Mouse (Mus musculus): ENCODE measurements at regions not wholly inside any gene's neighbourhood (a gene's known extent, or its start where the extent isn't known, plus 50 kb on each side); places are given as distances from the start of the nearest gene placed in this dataset.

DNA sequence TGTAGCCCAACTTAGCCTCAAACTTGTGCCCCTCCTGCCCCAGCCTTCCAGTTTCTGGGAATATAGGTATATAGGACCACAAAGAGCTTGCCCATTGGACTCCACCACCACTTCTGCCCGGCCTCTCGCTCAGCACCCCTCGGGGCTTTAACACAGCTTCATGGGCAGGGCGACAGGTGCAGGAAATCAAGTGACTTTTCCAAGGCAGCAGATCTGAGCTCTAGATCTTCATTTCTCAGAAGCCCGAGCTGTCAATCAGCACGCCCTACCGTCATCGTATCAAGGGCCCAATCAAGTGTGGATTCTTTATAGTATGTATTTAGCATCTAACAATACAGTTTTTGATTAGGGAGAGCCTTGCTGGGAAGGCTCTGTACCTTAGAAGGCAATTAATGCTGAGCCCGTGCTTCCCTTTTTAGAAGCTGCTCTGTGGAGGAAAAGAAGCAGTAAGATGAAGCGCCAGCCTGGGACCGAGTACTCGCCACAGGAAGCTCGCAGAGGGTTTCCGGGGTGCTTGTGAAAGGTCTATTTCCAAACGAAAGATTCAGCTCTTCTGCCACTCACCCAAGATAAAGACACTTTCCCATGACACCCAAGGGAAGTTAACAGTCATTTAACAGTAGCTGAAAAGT, 56.9 kb upstream of the E2f3 start:
- DNase-seq (ENCODE audit: low spot score in 2 of 2): peak; percentile 15 to 25

DNA sequence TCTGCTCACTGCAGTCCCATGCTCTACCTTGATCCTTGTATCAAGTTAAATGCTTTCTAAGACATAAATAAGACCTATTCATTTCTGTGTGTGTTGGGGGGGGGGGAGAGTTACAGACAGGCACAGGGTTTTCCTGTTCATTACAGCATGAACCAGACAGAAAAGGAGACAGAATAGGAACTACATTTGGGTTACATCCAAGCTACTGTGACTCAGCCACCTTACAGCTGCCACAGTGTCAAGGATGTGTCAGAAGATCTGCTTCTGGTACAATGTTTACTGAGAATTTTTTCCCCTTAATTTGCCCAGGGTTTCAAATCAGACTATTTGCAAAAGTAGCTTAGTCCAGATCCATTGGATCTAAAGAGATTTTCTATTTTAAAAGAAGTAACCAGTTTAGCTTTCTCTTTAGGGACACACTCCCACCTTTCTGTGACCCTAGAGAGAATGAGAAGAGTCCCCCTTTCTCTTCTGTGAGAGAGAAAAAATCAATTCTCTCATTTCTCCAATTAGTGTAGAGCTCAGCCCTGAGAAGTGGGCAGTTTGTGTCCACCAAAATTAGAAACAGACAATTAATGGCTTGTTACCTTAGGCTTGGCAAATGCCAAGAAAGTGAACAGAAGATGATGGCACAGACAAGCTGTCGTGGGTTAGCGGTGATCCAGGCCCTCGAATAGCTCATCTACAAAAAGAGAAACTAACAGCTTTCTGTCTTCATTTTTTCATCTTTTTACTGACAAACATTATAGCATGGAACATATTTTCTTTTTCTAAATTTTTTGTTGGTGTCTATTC, 55.8 kb upstream of the E2f3 start:
- peak in 1 of 2 experiments; percentile 8 for DNase-seq (ENCODE audit: low spot score in 2 of 2)

- DNase-seq (ENCODE audit: low spot score in 2 of 2): no peak
These were observed 54.4 kb upstream of the E2f3 start for GRCm38 (mm10) chr13:30040288-30040687.

- DNase-seq (ENCODE audit: low spot score in 2 of 2): no peak
These were observed 53.9 kb upstream of the E2f3 start for GRCm38 (mm10) chr13:30039791-30040190.

GRCm38 (mm10) chr13:30036561-30036960, 50.7 kb upstream of the E2f3 start:
- no peak for DNase-seq (ENCODE audit: low spot score in 2 of 2)

DNA sequence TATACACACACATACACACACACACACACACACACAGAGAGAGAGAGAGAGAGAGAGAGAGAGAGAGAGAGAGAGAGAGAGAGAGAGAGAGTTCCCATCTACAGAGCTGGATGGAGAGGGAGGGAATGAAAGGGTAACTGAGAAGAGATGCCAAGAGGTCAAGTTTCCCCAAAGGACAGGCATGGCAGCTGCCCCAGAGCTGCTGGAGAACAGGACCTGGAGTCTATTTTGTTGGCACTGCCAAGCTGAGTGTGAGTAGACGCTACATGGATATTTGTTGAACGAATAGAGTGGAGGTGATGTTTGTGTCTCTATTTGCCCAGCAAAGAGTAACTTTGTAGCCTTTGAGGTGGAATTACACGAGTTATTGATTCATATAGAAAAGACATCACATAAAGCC, 50.2 kb upstream of the E2f3 start:
- no peak for DNase-seq (ENCODE audit: low spot score in 2 of 2)
